Mouse (Mus musculus) erythroblast, embryonic 14.5 days (primary cell): ENCODE measurements around the gene Taf8. TPM values are rescaled to one million over a fixed set of nuclear protein-coding genes. Genes with fewer than 3 reads are reported as not detected.

Experiments used
- H3K27me3 ChIP-seq: 2 replicates; pipeline ENCODE4 v1.6.1; 2012; ENCODE audit warnings: inconsistent platforms; ENCODE audit not compliant: control insufficient read depth
- H3K36me3 ChIP-seq: 2 replicates; pipeline ENCODE4 v1.6.1; 2012; ENCODE audit warnings: mild to moderate bottlenecking, inconsistent platforms; ENCODE audit not compliant: control insufficient read depth
- H3K4me1 ChIP-seq: 2 replicates; pipeline ENCODE4 v1.6.1; 2012; ENCODE audit warnings: inconsistent platforms; ENCODE audit not compliant: control insufficient read depth
- H3K4me3 ChIP-seq: replicated peaks from 2 replicates; pipeline ENCODE3; 2012; ENCODE audit warnings: moderate library complexity, mild to moderate bottlenecking, inconsistent platforms
- H3K9me3 ChIP-seq: 2 replicates; pipeline ENCODE4 v1.6.1; 2012; ENCODE audit warnings: low read length, inconsistent platforms, mixed read lengths; ENCODE audit not compliant: control insufficient read depth
- GATA1 ChIP-seq: IDR thresholded peaks from 2 replicates; pipeline ENCODE4 v1.6.1; 2012; ENCODE audit warnings: low read length, inconsistent platforms, mixed read lengths
- TAL1 ChIP-seq: IDR thresholded peaks from 3 replicates; pipeline ENCODE4 v1.6.1; 2012; ENCODE audit warnings: low read length, inconsistent platforms, mixed read lengths
- polyA plus RNA-seq: library from polyadenylated mRNA; stranded (reverse); fragments of >175 nt; gene quantifications from 2 replicates; pipeline ENCODE4 v1.2.3, GENCODE M21; 2012

Gene Taf8
- polyA plus RNA-seq, 1 experiment, result 4.3 TPM

DNA sequence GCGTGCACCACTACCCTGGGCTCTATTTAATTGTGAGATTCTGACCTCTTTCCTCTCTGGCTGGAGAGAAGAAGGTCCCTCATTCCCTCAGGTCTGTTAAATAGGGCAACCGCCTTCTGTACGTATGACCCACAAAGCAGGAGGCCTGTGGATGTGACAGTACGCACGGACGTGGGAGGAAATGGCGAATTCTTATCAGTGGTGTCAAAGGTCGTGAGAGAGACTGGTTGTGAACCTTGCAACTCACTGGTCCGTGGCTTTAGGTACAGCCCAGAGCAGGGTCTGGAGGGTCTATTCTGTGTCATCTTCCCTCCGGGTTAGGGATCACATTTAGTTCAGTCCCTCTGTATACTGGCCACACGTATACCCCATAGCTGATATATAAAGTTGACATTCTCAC, 56.6 kb downstream of the Taf8 start:
- Histone ChIP-seq H3K9me3 (no peaks in the 10 kb centered on the region), H3K36me3 (no peaks in the 10 kb centered on the region), H3K4me3 (no peak overlapping the region), H3K4me1 (peaks cover 12% of the 10 kb centered on the region), H3K27me3 (no peaks in the 10 kb centered on the region)
- TF ChIP-seq TAL1 (no peak), GATA1 (no peak)

GRCm38 (mm10) chr17:47444113-47444512, 58.0 kb downstream of the Taf8 start:
- TF ChIP-seq GATA1, result no peak
- no peak for TF ChIP-seq TAL1
- H3K27me3 ChIP-seq, result peaks cover 3% of the 10 kb centered on the region
- H3K9me3 ChIP-seq, result no peaks in the 10 kb centered on the region
- H3K4me3 ChIP-seq, result no peak overlapping the region
- H3K4me1 ChIP-seq, result peaks cover 11% of the 10 kb centered on the region
- no peaks in the 10 kb centered on the region for H3K36me3 ChIP-seq

GRCm38 (mm10) chr17:47442271-47442670, 59.8 kb downstream of the Taf8 start:
- TF ChIP-seq TAL1 (no peak), GATA1 (no peak)
- no peaks in the 10 kb centered on the region for H3K9me3 ChIP-seq
- no peaks in the 10 kb centered on the region for H3K36me3 ChIP-seq
- peaks cover 10% of the 10 kb centered on the region for H3K4me1 ChIP-seq
- peaks cover 22% of the 10 kb centered on the region for H3K27me3 ChIP-seq
- no peak overlapping the region for H3K4me3 ChIP-seq

DNA sequence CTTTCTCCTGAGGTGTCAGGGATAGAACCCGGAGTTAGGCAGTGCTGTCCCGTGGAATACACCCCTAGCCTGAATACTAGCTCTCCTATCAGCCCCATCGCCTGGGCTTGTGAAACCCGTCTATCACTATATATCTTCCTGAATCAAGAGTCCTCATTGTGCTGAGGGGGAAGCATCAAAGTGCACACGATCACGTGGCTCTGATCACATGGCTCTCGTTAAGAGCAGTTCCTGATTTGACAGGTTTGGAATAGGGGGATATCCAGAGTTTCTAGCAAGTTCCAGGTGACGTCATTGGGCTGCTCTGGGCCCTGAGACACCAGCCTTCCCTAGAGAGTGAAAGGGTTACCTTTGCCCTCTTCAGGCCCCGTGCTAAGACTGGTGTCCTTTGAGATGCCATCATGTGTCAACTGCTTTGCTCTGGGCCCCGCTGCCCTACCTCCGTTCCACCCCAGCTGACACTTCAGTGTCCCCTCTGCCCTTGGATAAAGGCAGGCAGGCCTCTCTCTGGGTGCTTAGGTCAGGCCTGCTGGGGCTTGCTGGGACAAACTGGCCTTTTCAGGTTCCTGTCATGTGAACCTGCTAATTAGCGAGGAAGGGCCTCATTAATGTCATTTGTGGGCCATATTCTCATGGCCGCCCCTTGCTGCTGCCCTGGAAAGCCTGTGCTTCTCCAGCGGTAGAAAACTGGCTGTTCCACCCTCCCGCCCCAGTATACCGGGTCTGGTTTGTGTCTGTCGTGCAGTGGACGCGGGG, 60.6 kb downstream of the Taf8 start:
- no peak overlapping the region for H3K4me3 ChIP-seq
- no peaks in the 10 kb centered on the region for H3K9me3 ChIP-seq
- peaks cover 30% of the 10 kb centered on the region for H3K27me3 ChIP-seq
- TF ChIP-seq TAL1, result no peak
- TF ChIP-seq GATA1, result no peak
- H3K36me3 ChIP-seq, result no peaks in the 10 kb centered on the region
- H3K4me1 ChIP-seq, result peaks cover 8% of the 10 kb centered on the region

- Histone ChIP-seq H3K4me3 (no peak overlapping the region), H3K4me1 (peaks cover under 1% of the 10 kb centered on the region; the same call in 1 of the 2 replicates), H3K27me3 (peaks cover 38% of the 10 kb centered on the region), H3K9me3 (no peaks in the 10 kb centered on the region), H3K36me3 (no peaks in the 10 kb centered on the region)
- TF ChIP-seq TAL1 (no peak), GATA1 (no peak)
These were observed 61.7 kb downstream of the Taf8 start for GRCm38 (mm10) chr17:47440359-47440890.

- TF ChIP-seq GATA1, result no peak
- TF ChIP-seq TAL1, result no peak
- Histone ChIP-seq H3K9me3 (no peaks in the 10 kb centered on the region), H3K4me1 (no peaks in the 10 kb centered on the region; the same call in 1 of the 2 replicates), H3K4me3 (no peak overlapping the region), H3K36me3 (no peaks in the 10 kb centered on the region), H3K27me3 (peaks cover 42% of the 10 kb centered on the region)
These were observed 62.6 kb downstream of the Taf8 start for GRCm38 (mm10) chr17:47439396-47440028.

GRCm38 (mm10) chr17:47438611-47439010, 63.5 kb downstream of the Taf8 start:
- H3K4me3 ChIP-seq, result no peak overlapping the region
- no peak for TF ChIP-seq TAL1
- TF ChIP-seq GATA1, result no peak
- peaks cover 42% of the 10 kb centered on the region for H3K27me3 ChIP-seq
- H3K9me3 ChIP-seq, result no peaks in the 10 kb centered on the region
- H3K36me3 ChIP-seq, result no peaks in the 10 kb centered on the region
- H3K4me1 ChIP-seq, result no peaks in the 10 kb centered on the region; the same call in 1 of the 2 replicates

GRCm38 (mm10) chr17:47436907-47437547, 65.1 kb downstream of the Taf8 start, which contains the start of gene 1700001C19Rik:
Gene 1700001C19Rik (minus strand): TSS chr17:47437376.
- Histone ChIP-seq H3K4me1 (no peaks in the 10 kb centered on the region; the same call in 1 of the 2 replicates), H3K27me3 (peaks cover 42% of the 10 kb centered on the region), H3K9me3 (no peaks in the 10 kb centered on the region), H3K4me3 (peak within 1 kb of the TSS; percentile 40), H3K36me3 (no peaks in the 10 kb centered on the region)
- TF ChIP-seq TAL1 (no peak), GATA1 (no peak)
